Mouse (Mus musculus): ENCODE results near the gene Eif2s3x. TPM values are rescaled to one million over a fixed set of nuclear protein-coding genes. Genes with fewer than 3 reads are reported as not detected.

The Eif2s3x gene
- polyA plus RNA-seq, 1 experiment from 2014 or later, result 103 TPM

GRCm38 (mm10) chrX:94142004-94142771 is 70.5 kb downstream of the Eif2s3x start:
- Histone ChIP-seq H3K27me3 (ENCODE audit: control insufficient read depth, insufficient read depth, low read length) (peaks cover 28% of the 10 kb centered on the region), H3K9me3 (ENCODE audit: control insufficient read depth, low read length) (no peaks in the 10 kb centered on the region), H3K4me1 (replicated peaks; ENCODE audit: control insufficient read depth, insufficient read depth, low read length) (no peaks in the 10 kb centered on the region), H3K27ac (ENCODE audit: low read depth, low read length) (no peak overlapping the region), H3K4me2 (replicated peaks; ENCODE audit: low read depth, low read length) (no peak overlapping the region), H3K4me3 (ENCODE audit: low read depth, low read length) (no peak overlapping the region), H3K9ac (ENCODE audit: low read depth, low read length) (no peak overlapping the region), H3K36me3 (ENCODE audit: control insufficient read depth, insufficient read depth, low read length) (no peaks in the 10 kb centered on the region)
- WGBS, result 72% methylated on average over 7 of the region's 7 CpGs
- no peak for ATAC-seq (ENCODE audit: low FRiP score)
- no peak for DNase-seq (ENCODE audit: low spot score)

GRCm38 (mm10) chrX:94140080-94140479 is 72.6 kb downstream of the Eif2s3x start:
- Histone ChIP-seq H3K4me2 (replicated peaks; ENCODE audit: low read depth, low read length) (no peak overlapping the region), H3K9ac (ENCODE audit: low read depth, low read length) (no peak overlapping the region), H3K27me3 (ENCODE audit: control insufficient read depth, insufficient read depth, low read length) (peaks cover 27% of the 10 kb centered on the region), H3K4me3 (ENCODE audit: low read depth, low read length) (no peak overlapping the region), H3K36me3 (ENCODE audit: control insufficient read depth, insufficient read depth, low read length) (no peaks in the 10 kb centered on the region), H3K4me1 (replicated peaks; ENCODE audit: control insufficient read depth, insufficient read depth, low read length) (no peaks in the 10 kb centered on the region), H3K27ac (ENCODE audit: low read depth, low read length) (no peak overlapping the region), H3K9me3 (ENCODE audit: control insufficient read depth, low read length) (no peaks in the 10 kb centered on the region)
- WGBS, result 93% methylated on average over 1 of the region's 1 CpGs
- no peak for DNase-seq (ENCODE audit: low spot score)
- ATAC-seq (ENCODE audit: low FRiP score), result no peak

Other genes with a start within 250 kb of the Eif2s3x start
- gene AU015836, start 244.2 kb downstream of the Eif2s3x start, polyA plus RNA-seq (2014; fragmentation: Nextera tagmentation; extraction: Ambion mirVana), result 0.07 TPM in 1 of 2 replicates, not detected in the other
- 27.7 and 30.6 TPM in 2 replicates for gene Zfx, start 89.2 kb downstream of the Eif2s3x start, polyA plus RNA-seq (2014; fragmentation: Nextera tagmentation; extraction: Ambion mirVana)
- gene Klhl15, start 21.7 kb upstream of the Eif2s3x start, polyA plus RNA-seq (2014; fragmentation: Nextera tagmentation; extraction: Ambion mirVana), result 12.1 and 12.2 TPM in 2 replicates
- gene Fam90a1b, start 153.9 kb upstream of the Eif2s3x start, polyA plus RNA-seq (2014; fragmentation: Nextera tagmentation; extraction: Ambion mirVana), result 0.25 TPM in 1 of 2 replicates, not detected in the other
- gene Apoo, start 154.3 kb upstream of the Eif2s3x start, polyA plus RNA-seq (2014; fragmentation: Nextera tagmentation; extraction: Ambion mirVana), result 123 and 127 TPM in 2 replicates

All from hindbrain, embryonic 11.5 days (tissue).